Mouse (Mus musculus): ENCODE data around the gene Cbx2.

Cbx2 gene

DNA sequence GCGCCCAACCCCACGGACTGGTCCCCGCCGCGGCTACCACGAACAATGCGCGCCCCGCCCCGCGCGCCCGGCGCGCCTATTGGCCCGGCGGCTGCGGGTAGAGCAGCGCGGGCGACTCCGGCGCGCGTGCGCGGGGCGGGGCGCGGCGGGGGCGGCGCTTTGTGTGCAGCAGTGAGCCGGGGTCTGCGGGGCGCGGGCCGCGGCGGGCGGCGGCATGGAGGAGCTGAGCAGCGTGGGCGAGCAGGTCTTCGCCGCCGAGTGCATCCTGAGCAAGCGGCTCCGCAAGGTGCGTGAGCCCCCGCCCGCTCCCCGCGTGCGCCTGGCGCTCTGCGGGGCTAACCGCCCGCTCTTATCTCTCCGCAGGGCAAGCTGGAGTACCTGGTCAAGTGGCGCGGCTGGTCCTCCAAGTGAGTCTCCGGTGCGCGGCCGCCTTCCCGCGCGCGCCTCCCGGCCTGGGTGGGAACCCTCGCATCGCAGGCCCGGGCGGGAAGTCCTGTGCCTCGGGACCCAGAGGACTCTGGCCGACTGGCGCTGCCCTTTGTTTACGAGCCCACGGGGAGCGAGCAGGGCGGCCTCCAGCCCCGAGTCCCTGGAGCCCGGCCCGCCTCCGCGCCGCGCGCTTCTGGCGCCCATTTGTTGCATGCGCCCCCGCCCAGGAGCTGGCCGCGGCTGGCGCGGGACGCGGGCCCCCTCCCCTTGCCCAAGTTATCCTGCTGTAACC is at the start of gene Cbx2:
Gene Cbx2 (plus strand): TSS at position 68 of the 721 bp plus-strand sequence.
- peak; percentile 70 to 78 for DNase-seq (ENCODE audit: low read depth in 2 of 2, low spot score in 2 of 2)

DNA sequence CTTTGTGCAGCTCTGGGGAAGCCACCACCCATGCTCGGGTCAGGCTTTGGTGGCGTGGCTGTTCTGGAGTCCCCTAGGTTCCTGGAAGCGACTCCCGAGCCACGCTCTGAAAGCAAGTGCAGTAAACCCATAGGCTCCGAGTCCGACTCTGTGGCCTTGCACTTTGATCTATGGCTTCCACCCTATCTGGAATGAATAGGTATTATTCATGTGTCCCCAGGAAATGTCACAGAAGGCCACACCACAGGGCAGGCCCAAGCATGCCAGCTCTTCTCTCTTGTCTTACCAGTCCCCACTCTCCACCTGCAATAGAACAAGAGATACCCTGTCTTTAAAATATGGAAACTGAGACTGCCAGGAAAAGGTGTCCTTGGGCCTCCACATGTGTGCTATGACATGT is 48.4 kb upstream of the Cbx2 start:
- no peak for DNase-seq (ENCODE audit: low read depth in 2 of 2, low spot score in 2 of 2)

DNA sequence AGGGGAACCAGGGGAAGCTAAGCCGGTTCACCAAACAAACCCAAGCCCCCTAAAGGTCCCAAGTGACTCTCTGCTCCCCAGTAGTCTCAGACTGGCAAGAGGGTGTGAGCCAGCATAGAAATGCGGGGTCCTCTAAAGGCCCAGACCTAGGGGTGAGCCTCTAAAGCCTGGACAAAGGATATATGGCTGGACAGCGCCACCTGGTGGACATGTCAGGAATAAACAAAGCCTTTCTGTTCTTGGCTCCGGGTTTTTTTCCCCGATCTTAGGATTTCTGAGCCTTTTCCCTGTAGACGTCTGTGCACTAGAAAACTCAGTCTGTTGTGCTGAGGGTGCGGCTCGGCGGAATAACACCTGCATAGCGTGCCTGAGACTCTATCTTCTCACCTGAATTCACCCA is 47.3 kb upstream of the Cbx2 start:
- DNase-seq (ENCODE audit: low read depth in 2 of 2, low spot score in 2 of 2) = peak; percentile 50 to 51

DNA sequence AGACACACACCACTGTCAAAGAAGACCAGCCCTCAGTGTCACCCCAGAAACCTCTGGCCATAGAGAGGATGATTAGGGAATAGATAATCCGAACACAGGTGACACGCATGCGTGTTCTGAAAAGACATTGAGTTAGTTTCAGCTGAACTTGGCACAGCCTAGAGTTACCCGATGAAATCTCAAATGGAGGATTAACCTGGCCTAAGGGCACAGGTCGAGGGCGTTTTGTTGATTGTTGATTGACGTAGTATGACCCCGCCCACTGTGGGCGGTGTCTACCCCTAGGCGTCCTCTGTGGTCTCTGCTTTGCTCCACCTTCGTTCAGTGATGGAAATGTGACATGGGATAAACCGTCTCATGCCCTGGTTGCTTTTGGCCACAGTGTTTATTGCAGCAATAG is 46.8 kb upstream of the Cbx2 start:
- peak in 1 of 2 experiments; percentile 35 for DNase-seq (ENCODE audit: low read depth in 2 of 2, low spot score in 2 of 2)

DNA sequence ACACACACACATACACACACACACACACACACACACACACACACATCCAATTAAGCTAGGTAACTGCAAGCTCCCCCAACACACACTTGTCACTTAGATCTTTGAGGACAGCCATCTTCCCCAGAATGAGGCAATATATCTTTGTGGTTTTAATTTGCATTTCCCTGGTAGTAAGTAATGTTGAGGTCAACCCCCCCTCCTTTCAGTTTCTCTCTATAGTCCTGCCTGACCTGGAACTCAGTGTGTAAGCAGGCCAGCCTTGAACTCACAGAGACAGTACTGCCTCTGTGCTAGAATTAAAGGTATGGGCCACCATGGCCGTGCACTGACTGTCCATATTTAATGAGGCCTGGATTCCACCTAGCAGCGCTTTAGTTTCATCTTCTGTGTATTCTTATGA is 42.4 kb upstream of the Cbx2 start:
- no peak for DNase-seq (ENCODE audit: low read depth in 2 of 2, low spot score in 2 of 2)

DNA sequence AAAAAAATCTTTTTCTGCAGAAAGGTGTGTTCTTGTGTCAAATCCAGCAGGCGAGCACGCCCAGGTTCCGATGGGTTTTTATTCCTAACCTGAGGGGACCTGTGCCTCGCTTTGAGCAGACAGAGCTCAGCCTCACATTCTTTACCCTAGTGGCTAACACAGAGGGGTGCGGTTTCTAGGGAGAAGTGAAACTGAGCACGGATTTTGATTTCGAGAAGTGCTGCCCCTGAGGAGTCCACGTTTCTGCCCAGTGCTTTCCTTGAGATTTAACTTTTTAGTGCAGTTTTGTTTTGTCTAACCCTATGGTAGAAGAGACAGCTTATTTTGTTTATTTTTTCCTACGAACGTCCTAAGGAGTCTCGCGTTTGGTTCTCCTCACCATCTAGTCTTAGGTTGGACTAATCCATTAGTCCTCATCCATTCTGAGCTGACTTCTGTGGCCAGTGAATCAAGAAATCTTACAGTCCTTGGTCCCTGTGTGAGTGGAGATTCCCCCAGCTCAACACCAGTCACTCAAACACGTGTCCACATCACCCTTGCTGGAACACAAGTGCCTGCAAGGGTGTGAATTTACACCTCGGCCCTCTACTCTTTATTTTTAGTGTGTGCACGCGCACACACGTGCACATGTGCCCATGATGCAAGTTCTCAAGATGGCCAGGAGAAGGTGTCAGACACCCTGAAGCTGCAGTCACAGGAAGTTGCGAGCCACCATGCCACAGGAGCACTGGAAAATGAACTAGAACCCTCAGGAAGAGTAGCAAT is 41.6 kb upstream of the Cbx2 start:
- no peak for DNase-seq (ENCODE audit: low read depth in 2 of 2, low spot score in 2 of 2)

DNA sequence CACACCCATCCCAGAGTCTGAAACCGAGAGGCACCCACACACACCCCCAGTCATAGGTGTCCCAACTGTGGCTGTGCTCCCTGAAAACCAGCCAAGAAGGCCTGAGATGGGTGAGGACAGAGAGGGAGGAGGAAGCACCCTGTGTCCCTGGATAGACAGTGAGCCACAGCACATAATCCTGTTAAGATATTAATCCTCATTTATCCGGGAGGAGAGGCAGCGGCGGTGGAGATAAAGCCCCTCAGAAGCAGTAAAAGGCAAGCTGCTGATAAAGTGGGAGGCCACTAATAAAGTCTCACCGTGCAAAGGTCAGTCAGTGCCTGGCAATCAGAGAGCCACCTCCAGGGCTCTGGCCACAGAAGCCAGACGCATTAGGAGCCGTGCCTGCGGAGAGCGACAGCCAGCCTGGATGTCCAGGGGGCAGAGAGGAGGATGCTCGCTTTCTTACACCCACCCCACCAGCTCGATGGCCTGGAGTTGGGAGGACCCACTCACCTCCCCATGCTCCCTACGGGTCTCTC is 40.1 kb upstream of the Cbx2 start:
- no peak for DNase-seq (ENCODE audit: low read depth in 2 of 2, low spot score in 2 of 2)

DNA sequence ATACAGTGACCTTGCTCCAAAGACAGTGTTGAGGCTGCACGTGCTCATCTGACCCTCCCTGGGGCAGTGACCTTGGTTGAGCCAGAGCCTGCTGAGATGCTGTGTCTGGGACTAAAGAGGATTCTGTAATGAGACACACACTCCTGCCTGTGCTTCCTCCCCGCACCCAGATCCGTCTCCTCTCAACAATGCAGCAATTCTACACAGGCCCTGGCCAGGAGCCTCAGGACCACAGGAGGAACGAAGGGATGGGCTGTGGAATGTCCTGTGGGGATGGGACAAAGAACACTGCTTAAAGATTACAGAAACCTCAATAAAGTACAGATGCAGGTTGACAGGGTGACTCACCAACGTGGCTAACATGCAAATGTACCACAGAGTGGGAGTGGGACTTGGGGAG is 37.2 kb upstream of the Cbx2 start:
- DNase-seq (ENCODE audit: low read depth in 2 of 2, low spot score in 2 of 2) = no peak

DNA sequence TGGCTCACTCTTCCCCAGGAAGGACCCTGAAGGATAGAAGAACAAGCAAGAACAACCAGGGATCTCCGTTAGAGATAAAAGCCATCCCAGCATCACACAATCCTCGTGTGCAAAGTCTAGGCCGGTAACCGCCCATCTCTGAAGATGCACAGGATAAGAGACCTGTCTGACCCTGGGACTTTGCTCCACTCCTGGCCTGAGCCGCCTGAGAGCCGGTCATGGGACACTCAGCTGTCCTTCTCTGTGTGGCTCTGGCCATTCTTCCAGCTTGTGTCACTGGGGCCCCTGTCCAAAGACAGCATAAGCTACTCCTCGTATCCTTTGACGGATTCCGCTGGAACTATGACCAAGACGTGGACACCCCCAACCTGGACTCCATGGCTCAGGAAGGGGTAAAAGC is 34.8 kb upstream of the Cbx2 start, which contains the start of gene Enpp7:
Gene Enpp7 (plus strand): TSS at position 190 of the 400 bp plus-strand sequence.
- no peak for DNase-seq (ENCODE audit: low read depth in 2 of 2, low spot score in 2 of 2)

DNA sequence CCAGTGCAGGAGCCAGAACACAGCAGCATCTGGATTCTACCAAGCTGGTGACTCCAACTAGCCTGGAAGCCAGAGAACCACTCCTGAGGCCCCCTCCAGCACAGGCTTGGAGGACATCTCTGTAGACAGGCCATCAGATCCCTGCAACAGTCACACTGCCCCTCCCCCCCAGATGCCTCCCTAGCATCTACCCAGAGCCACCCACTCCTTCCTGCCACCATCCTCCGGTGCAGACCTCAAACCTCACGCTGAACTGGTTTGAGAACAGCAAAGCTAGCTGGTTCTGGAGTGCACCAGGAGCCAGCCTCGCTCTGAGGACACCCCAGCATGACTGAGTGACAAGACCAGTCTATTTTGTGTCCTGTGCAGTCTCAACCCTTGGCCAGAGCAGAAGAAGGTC is 30.0 kb upstream of the Cbx2 start:
- peak; percentile 45 to 70 for DNase-seq (ENCODE audit: low read depth in 2 of 2, low spot score in 2 of 2)

DNA sequence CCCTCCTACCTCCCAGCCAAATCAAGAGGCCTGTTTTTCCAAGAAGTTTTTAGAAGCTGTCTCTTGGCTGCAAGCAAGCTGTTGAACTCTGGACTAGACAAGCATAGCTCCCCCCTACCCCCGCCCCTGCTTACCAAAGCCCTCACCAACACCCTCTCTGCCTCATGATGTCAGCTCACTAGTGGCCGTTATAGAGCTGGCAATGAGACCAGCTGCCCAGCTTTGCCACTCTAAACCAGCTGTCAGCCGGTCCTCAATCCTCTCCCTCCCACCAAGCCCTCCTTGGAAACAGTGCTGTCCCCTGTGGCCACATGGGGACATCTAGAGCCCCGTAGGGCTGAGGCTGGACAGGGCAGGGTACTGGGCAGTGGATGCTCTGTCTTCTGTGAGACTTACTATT is 27.3 kb upstream of the Cbx2 start:
- DNase-seq (ENCODE audit: low read depth in 2 of 2, low spot score in 2 of 2) = no peak

DNA sequence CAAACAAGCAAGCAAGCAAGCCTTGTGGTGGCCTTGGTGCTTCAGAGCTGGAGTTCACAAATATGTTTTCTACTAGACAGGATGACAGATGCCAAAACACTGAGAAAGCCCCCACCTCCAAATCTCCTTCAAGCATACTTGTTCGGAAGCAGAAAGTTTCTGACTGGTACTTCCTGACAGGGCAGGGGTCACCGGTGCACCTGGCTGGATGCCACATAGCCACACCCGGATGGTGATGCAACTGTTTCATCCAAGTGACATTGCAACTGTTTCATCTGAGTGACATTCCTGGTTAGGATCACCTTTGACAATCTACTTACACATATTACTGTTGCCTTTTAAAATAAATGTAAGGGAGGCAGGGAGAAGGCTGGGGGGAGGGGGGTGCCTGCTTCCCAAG is 25.6 kb upstream of the Cbx2 start:
- no peak for DNase-seq (ENCODE audit: low read depth in 2 of 2, low spot score in 2 of 2)

DNA sequence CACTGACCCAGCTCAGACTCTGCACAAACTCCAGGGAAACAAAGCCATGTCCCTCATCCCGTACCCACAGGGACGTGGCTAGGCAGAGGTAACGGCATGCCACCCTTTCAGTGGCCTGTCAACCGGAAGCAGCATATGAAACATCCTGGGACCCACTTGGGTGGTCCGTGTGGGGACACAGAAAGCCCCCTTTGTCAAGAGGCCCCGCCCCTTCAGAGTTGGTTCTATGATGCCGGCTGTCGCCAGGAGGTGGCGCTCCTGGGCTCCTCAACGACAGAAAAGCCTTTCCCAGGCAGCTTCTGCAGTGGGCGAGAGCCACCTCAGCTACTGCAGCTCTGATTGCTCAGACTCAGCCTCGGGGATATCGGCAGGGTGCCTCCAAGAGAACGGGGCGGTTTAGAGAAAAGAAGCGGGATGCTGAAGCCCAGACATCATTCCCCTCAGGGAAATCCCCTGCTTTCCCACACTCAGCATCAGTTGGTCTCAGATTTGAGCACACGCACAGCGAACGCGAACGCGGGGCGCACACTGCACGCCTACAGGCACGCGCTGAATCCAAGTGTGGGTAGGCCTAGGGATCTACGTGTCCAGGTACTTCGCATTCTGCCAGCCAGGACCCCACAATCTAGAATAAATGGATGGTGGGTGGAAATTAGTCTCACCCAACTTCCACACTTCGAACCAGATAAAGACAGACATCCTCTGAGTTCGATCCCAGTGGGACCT is 24.1 kb upstream of the Cbx2 start:
- peak; percentile 83 to 87 for DNase-seq (ENCODE audit: low read depth in 2 of 2, low spot score in 2 of 2)

DNA sequence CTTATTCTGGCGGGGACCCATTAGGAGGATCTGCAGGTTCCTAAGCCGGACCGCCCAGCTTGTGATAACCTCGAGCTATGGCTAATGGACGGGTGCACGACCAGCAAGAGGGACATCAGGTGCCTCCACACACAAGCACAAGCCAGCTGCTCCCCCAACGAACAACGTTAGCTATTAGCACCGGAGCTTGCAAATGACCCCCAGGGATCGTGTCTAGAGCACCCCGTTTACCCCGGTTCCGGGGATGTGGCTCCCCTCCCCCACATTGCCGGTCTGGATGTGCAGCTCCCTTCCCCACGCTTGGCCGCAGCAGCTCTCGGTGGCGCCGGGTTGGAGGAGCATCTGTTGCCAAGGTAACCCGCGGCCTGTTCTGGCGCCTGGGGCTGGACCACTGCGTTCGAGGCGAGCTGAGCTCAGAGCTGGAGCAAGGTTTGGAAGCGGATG is 23.4 kb upstream of the Cbx2 start:
- DNase-seq (ENCODE audit: low read depth in 2 of 2, low spot score in 2 of 2) = no peak

DNA sequence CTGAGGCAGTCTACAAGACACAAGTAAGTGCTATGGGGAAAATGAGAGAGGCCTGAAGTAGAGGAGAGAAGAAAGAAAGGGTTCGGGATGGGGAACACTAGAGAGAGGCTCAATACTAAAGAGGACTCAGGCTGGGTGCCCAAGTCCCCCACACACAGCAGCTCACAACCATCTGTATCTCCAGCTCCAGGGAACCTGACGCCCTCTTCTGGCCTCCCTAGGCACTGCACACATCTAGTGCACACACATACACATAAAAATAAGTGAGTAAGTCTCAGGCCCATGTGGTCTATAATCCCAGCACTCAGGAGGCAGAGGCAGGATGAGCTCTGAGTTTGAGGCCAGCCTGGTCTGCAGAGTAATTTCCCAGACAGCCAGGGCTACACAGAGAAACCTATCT is 21.9 kb upstream of the Cbx2 start:
- DNase-seq (ENCODE audit: low read depth in 2 of 2, low spot score in 2 of 2) = no peak

DNA sequence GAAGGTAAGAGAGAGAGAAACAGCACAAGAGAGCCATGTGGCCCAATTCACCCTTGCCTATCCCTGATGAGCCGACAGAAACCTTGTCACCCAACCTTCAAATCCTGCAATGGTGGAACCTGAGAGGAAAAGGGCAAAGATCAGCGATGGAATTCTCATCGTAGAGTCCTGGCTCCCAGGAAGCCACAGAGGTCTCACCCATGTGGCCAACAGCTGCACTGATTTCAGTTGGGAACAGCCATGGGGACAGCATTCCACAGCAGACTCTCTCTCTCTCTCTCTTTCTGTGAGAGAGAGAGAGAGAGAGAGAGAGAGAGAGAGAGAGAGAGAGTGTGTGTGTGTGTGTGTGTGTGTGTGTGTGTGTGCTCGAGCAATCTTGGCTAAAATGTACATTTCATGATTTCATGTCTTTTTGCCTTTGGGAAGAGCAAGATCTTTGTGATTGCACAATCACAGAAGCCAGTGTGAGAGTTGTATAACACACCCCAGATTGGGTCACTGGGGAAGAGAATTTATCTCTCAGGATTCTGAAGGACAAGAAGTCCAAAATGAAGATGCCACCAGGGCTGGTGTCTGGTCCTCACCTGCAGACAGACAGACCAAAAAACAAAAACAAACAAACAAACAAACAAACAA is 21.2 kb upstream of the Cbx2 start:
- DNase-seq (ENCODE audit: low read depth in 2 of 2, low spot score in 2 of 2) = no peak

DNA sequence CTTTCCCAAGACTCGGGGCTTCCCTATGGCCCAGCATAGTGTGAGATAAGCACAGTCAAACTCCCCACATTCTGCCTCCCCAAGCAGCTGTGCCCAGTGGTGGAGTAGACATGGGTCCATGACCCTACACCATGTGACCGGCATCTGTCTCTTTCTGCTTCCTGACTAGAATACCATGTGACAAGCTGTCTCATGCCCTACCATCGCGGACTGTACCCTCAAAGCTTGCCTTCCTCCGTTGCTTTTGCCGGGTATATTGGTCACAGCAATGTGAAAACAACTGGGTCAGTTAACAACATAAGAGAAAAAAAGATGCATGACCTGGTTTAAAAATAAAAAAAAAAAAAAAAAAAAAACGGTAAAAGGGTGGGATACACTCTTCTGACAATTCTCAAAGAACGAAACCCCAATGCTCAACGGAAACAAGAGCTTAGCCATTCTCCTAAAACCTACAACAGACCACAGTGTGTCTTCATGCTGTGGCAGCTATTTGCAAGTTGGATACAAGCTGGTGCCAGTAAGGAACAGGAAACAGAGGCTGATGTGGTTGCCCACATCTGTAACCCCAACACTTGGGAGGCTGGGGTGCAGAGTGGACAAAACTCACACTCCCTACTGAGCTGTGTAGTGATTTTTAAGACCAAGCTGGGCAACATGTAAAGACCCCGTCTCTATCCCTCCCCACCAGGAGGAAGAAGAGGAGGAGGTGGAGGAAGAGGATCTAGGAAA is 17.1 kb upstream of the Cbx2 start:
- DNase-seq (ENCODE audit: low read depth in 2 of 2, low spot score in 2 of 2) = no peak

DNA sequence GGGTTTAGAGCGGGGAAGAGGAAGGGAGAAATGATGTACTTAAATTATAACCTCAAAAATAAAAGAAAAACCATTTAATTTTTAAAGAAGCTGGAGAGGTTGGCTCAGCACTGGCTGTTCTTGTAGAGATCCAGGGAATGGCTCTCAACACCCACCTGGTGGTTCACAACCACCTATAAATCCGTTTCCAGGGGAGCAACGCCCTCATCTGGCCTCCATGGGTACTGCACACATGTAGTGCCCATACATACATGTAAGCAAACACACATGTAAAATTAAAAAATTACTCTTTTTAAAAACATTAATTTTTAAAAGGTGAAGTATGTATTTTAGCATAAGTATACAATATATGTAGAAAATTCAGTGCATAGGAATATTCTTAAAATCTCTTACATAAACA is 16.3 kb upstream of the Cbx2 start:
- no peak for DNase-seq (ENCODE audit: low read depth in 2 of 2, low spot score in 2 of 2)

DNA sequence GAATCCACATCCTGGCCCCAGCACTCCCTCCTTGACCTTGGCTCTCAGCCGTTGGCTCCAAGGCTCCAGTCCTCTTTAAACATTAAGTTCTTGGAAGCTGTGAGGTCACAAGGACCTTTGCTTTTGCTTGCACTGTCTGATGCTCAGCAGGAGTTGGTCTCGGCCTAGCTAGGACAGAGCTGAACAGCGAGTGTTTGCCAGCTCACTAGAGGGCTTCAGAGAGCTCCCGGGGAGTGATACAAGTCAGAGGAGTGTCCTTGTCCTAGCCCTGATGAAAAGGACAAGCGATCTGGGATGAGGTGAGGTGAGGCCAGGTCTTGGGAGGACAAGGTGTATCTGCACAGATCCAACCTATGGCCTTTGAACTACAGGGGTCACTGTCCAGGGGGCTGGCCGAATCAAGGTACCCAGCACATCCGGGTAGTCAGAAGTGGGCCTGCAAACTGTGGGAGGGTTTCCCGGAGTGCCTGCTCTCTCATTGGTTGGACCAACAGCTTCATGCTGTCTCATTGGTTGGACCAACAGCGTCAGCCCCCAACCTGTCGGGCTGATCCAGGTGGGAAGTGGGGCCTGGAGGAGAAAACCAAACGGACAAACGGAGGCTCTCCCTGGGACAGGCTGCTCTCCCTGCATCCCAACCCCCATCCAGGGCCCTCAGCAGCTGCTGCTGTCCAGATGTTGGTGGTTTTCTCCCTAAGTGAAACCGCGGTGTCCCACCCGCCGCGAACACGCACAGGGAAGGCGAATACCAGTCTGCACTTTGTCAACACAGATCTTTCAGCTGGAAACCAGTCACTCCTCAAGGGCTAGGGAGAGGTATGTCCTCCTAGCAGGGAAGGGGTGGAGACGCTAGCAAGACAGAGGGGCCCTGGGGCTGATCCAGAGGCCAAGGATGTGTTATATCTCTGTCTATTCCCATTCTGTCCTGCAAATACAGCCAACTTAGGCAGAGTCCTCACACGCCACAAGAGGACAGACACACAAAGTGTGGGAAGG is 15.0 kb upstream of the Cbx2 start:
- no peak for DNase-seq (ENCODE audit: low read depth in 2 of 2, low spot score in 2 of 2)

Data from CD8-positive naive resting alpha-beta T cell, adult 2 months (primary cell).